Mouse (Mus musculus): Measurements from ENCODE around the gene Ube2g1. TPM values are rescaled to one million over a fixed set of nuclear protein-coding genes. Genes with fewer than 3 reads are reported as not detected.
"Not testable (repeated sequence)": the region's sequence is repeated elsewhere in the genome, so short reads cannot be mapped to it uniquely, and the experiment has no call there.

The Ube2g1 gene
- polyA plus RNA-seq, 1 experiment from 2014 or later = 131 TPM

DNA sequence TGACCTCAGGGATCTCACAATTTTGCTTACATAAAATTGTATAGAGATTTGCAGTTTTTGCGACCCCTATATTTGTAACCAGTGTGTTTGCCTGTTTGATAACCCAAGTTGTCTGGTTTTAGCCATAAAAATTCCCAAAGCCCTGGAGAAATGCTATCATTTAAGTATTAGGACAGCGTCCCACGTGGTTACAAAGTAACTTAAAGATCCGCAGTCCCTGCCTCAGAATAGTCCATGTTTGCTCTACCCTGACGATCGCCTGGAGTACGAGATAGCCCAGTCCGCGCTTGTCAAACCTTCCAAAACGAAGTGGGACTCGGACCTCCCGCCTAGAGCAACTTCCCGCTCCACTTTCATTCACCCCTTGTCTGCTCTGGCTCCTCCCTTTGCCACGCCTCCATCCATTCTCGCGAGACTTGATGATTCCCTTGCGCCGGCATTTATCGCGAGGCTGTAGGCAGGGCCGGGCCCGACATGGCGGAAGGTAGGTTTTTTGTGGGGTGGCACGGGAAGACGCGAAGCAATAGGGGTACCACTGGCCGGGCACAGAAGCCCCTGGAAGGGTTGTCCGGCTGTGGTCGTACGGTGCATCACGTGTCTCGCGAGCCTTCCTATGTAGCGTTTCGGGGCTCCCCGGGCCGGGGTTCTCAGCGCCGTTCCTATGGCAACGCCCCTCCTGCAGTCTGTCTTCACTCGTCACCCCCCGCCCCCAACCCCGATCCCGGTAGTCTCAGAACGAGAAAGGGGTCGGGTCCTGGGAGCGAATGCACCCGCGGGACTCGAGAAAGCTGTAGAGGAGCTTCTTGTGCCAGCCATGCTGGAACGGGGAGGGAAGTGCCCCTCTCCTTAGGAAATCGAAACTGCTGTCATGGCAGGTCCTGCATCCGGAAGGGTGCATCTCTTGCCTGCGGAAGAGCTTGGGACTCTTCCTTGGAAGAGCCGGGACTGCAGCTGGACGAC is 82.7 kb downstream of the Ube2g1 start, which contains the start of gene Ankfy1:
TSS of gene Ankfy1 (plus strand) at position 456 of the 960 bp plus-strand sequence.
- H3K4me1 ChIP-seq (replicated peaks; ENCODE audit: control insufficient read depth, insufficient read depth, low read length) = 0 out of 2 replicates have a peak, but pooled peaks cover 2% of the 10 kb centered on the region
- H3K4me2 ChIP-seq (replicated peaks; ENCODE audit: low read depth, low read length) = peak within 1 kb of the TSS; percentile 60
- ATAC-seq (ENCODE audit: low FRiP score) (peak; percentile 97), DNase-seq (ENCODE audit: low spot score) (peak; percentile 97)
- H3K27ac ChIP-seq (ENCODE audit: low read depth, low read length) = peak within 1 kb of the TSS; percentile 58
- peak within 1 kb of the TSS; percentile 64 for H3K4me3 ChIP-seq (ENCODE audit: low read depth, low read length)
- peak within 1 kb of the TSS; percentile 71 for H3K9ac ChIP-seq (ENCODE audit: low read depth, low read length)
- H3K9me3 ChIP-seq (ENCODE audit: control insufficient read depth, low read length) = no peaks in the 10 kb centered on the region
- no peaks in the 10 kb centered on the region for H3K36me3 ChIP-seq (ENCODE audit: control insufficient read depth, insufficient read depth, low read length)
- H3K27me3 ChIP-seq (ENCODE audit: control insufficient read depth, insufficient read depth, low read length) = no peaks in the 10 kb centered on the region
- under 1% methylated on average over 56 of the region's 56 CpGs for WGBS

DNA sequence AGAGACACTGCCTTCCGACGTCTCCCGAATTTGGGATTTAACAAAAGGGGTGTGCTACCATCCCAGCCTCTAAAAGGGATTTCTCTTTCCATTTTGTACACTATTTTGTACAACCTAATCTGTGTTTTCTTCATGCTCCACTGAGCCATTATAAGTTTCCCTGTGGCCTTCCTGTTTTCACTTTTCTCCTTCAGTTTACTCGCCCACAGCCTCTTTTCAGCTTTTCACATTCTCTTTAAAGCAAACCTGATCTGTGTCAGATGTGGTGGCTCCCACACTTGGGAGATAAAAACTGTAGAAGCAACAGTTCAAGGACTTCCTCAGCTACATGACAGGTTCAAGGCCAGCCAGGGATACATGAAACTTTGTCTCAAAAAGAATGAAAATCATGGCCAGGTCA is 85.3 kb downstream of the Ube2g1 start:
- Histone ChIP-seq H3K4me3 (ENCODE audit: low read depth, low read length) (no peak overlapping the region), H3K36me3 (ENCODE audit: control insufficient read depth, insufficient read depth, low read length) (no peaks in the 10 kb centered on the region), H3K9me3 (ENCODE audit: control insufficient read depth, low read length) (no peaks in the 10 kb centered on the region), H3K27ac (ENCODE audit: low read depth, low read length) (no peak overlapping the region), H3K9ac (ENCODE audit: low read depth, low read length) (no peak overlapping the region), H3K4me2 (replicated peaks; ENCODE audit: low read depth, low read length) (no peak overlapping the region), H3K27me3 (ENCODE audit: control insufficient read depth, insufficient read depth, low read length) (no peaks in the 10 kb centered on the region), H3K4me1 (replicated peaks; ENCODE audit: control insufficient read depth, insufficient read depth, low read length) (0 out of 2 replicates have a peak, but pooled peaks cover 2% of the 10 kb centered on the region)
- DNase-seq (ENCODE audit: low spot score) = no peak
- WGBS = 87% methylated on average over 4 of the region's 4 CpGs
- ATAC-seq (ENCODE audit: low FRiP score) = no peak

DNA sequence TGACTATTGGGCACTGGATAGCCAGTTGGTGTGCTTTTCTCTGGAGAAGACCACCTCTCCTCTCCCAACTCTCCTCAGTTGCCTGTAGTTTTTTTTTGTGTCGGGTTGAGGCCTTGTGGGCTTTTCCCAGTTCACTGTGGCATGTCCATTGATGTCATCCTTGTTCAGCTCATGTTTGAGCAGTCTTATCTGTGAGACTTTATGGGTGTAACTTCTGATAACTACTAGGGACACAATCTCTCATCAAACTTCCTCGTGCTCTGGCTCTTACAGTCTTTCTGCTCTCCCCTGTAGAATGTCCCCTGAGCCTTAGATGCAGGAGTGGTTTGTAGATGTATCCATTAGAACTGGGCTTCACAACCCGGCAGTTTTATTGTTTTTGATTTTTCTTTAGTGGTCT is 87.9 kb downstream of the Ube2g1 start:
- Histone ChIP-seq H3K27ac (ENCODE audit: low read depth, low read length) (no peak overlapping the region), H3K27me3 (ENCODE audit: control insufficient read depth, insufficient read depth, low read length) (no peaks in the 10 kb centered on the region), H3K4me1 (replicated peaks; ENCODE audit: control insufficient read depth, insufficient read depth, low read length) (0 out of 2 replicates have a peak, but pooled peaks cover 2% of the 10 kb centered on the region), H3K36me3 (ENCODE audit: control insufficient read depth, insufficient read depth, low read length) (no peaks in the 10 kb centered on the region), H3K4me2 (replicated peaks; ENCODE audit: low read depth, low read length) (no peak overlapping the region), H3K4me3 (ENCODE audit: low read depth, low read length) (no peak overlapping the region), H3K9me3 (ENCODE audit: control insufficient read depth, low read length) (no peaks in the 10 kb centered on the region), H3K9ac (ENCODE audit: low read depth, low read length) (no peak overlapping the region)
- ATAC-seq (ENCODE audit: low FRiP score) (no peak), DNase-seq (ENCODE audit: low spot score) (no peak)
- 90% methylated on average over 3 of the region's 3 CpGs for WGBS

DNA sequence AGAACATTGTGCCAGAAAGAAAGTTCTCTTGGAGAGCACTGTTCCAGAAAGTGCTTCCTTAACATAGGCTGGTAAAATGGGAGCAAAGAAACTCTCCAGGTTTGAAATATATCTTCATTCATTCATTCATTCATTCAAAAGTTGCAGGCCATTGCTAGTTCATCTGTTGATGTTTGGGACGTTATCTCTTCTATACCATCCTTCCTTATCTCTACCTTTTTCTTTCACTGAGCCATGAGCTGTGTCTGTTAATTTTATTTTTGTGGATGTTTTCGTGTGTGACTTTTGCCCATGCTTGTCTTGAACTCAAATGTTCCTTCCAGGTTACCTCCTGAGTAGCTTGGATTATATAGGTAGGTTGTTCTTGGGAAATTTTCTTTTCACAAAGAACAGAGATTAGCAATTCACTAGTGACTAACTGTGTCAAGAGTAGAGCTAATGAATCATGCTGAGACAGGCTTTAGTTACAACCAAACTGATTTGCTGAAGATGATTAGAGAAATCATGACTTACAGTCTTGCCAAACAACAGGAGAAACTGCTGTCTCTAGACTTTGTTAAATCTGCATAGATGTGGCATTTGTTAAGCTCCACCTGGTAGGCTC is 89.4 kb downstream of the Ube2g1 start:
- no peaks in the 10 kb centered on the region for H3K27me3 ChIP-seq (ENCODE audit: control insufficient read depth, insufficient read depth, low read length)
- DNase-seq (ENCODE audit: low spot score) (no peak), ATAC-seq (ENCODE audit: low FRiP score) (no peak)
- no peak overlapping the region for H3K9ac ChIP-seq (ENCODE audit: low read depth, low read length)
- no peaks in the 10 kb centered on the region for H3K36me3 ChIP-seq (ENCODE audit: control insufficient read depth, insufficient read depth, low read length)
- H3K4me3 ChIP-seq (ENCODE audit: low read depth, low read length) = no peak overlapping the region
- no peaks in the 10 kb centered on the region for H3K4me1 ChIP-seq (replicated peaks; ENCODE audit: control insufficient read depth, insufficient read depth, low read length)
- no peaks in the 10 kb centered on the region for H3K9me3 ChIP-seq (ENCODE audit: control insufficient read depth, low read length)
- 98% methylated on average over 2 of the region's 2 CpGs for WGBS
- H3K27ac ChIP-seq (ENCODE audit: low read depth, low read length) = no peak overlapping the region
- no peak overlapping the region for H3K4me2 ChIP-seq (replicated peaks; ENCODE audit: low read depth, low read length)

DNA sequence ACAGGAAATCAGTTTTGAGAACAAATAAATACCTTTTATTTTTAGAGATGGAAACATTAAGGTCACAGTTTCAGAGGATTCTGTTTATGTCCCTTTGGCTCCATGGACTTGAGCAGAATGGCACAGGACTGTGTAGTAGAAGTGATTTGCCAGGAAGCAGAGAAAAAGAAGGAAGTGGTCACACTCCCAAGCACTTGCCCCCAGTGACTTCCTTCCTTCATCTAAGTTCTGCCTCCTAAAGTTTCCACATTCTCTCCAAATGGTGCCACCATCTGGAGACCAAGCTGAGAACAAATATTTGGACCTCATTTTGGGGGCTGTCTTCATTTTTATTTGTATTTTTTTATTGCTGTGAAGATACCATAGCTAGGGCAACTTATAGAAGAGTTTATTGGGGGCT is 90.2 kb downstream of the Ube2g1 start:
- no peak for DNase-seq (ENCODE audit: low spot score)

DNA sequence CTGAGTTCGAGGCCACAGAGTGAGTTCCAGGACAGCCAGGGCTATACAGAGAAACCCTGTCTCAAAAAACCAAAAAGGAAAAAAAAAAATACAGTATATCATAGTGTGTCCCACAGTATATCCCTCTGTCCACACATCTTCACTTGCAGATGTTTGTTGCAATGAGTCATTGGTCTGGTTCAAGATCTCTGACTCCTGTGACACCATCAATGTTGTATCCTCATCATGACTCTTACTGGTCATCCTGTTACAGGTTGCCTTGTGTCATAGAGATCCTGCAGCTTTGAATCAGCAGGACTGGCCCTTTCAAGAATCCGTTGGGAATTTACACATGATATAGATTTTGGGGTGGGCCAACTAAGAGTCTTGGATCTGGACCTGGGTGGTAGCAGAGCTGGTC is 98.0 kb downstream of the Ube2g1 start:
- not testable (repeated sequence) for H3K27me3 ChIP-seq (ENCODE audit: control insufficient read depth, insufficient read depth, low read length); H3K27ac ChIP-seq (ENCODE audit: low read depth, low read length); ATAC-seq (ENCODE audit: low FRiP score); H3K4me2 ChIP-seq (replicated peaks; ENCODE audit: low read depth, low read length); H3K36me3 ChIP-seq (ENCODE audit: control insufficient read depth, insufficient read depth, low read length); DNase-seq (ENCODE audit: low spot score); H3K4me1 ChIP-seq (replicated peaks; ENCODE audit: control insufficient read depth, insufficient read depth, low read length); H3K9ac ChIP-seq (ENCODE audit: low read depth, low read length); H3K9me3 ChIP-seq (ENCODE audit: control insufficient read depth, low read length); H3K4me3 ChIP-seq (ENCODE audit: low read depth, low read length)
- 89% methylated on average over 2 of the region's 2 CpGs for WGBS

More for the DNA sequence above, 90.2 kb downstream of the Ube2g1 start:
- Histone ChIP-seq H3K27ac (ENCODE audit: low read depth, low read length) (no peak overlapping the region), H3K4me3 (ENCODE audit: low read depth, low read length) (no peak overlapping the region), H3K4me1 (replicated peaks; ENCODE audit: control insufficient read depth, insufficient read depth, low read length) (no peaks in the 10 kb centered on the region), H3K9me3 (ENCODE audit: control insufficient read depth, low read length) (no peaks in the 10 kb centered on the region), H3K27me3 (ENCODE audit: control insufficient read depth, insufficient read depth, low read length) (no peaks in the 10 kb centered on the region), H3K4me2 (replicated peaks; ENCODE audit: low read depth, low read length) (no peak overlapping the region), H3K9ac (ENCODE audit: low read depth, low read length) (no peak overlapping the region), H3K36me3 (ENCODE audit: control insufficient read depth, insufficient read depth, low read length) (no peaks in the 10 kb centered on the region)
- ATAC-seq (ENCODE audit: low FRiP score) = no peak

DNA sequence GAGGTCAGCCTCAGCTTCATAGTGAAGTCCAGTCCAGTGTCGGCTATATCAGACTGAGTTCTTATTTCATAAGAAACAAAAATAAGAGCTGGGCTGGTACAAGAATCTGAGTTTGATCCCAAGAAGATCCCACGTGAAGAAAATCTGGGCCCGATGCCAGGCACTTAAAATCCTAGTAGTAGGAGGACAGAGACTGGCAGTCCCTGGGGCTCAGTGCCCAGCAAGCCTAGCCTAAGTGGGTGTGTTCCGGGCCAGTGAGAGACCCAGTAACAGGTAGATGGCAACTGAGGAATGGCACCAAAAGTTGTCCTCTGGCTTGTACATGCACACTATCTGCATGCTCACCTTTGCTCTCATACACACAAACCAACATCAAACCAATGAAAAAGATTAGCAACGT is 105.6 kb downstream of the Ube2g1 start:
- H3K9ac ChIP-seq (ENCODE audit: low read depth, low read length) = no peak overlapping the region
- no peaks in the 10 kb centered on the region for H3K9me3 ChIP-seq (ENCODE audit: control insufficient read depth, low read length)
- H3K4me2 ChIP-seq (replicated peaks; ENCODE audit: low read depth, low read length) = no peak overlapping the region
- ATAC-seq (ENCODE audit: low FRiP score) = no peak
- H3K27me3 ChIP-seq (ENCODE audit: control insufficient read depth, insufficient read depth, low read length) = no peaks in the 10 kb centered on the region
- H3K27ac ChIP-seq (ENCODE audit: low read depth, low read length) = no peak overlapping the region
- H3K4me1 ChIP-seq (replicated peaks; ENCODE audit: control insufficient read depth, insufficient read depth, low read length) = no peaks in the 10 kb centered on the region
- no peak for DNase-seq (ENCODE audit: low spot score)
- no peaks in the 10 kb centered on the region for H3K36me3 ChIP-seq (ENCODE audit: control insufficient read depth, insufficient read depth, low read length)
- H3K4me3 ChIP-seq (ENCODE audit: low read depth, low read length) = no peak overlapping the region
- WGBS = 95% methylated on average over 5 of the region's 5 CpGs

DNA sequence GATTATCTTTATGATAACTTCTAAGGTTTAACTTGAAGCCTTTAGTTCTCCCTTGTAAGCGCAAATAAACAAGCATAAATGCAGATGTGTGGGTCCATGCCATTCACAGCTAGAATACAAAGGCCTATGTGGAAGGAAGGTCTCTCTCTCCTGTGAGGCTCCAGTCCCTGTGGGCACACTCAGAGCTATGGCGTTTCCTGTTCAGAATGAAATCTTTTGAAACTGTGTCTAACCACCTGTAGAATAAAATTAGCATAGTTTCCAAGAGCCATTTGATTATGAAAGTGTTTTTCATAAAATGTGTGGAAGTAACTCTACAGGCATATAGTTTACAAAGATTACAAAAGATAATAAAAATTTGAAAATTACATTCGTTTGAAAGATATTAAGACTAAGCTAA is 111.1 kb downstream of the Ube2g1 start:
- Histone ChIP-seq H3K27me3 (ENCODE audit: control insufficient read depth, insufficient read depth, low read length) (no peaks in the 10 kb centered on the region), H3K9me3 (ENCODE audit: control insufficient read depth, low read length) (no peaks in the 10 kb centered on the region), H3K36me3 (ENCODE audit: control insufficient read depth, insufficient read depth, low read length) (no peaks in the 10 kb centered on the region), H3K4me2 (replicated peaks; ENCODE audit: low read depth, low read length) (no peak overlapping the region), H3K4me1 (replicated peaks; ENCODE audit: control insufficient read depth, insufficient read depth, low read length) (no peaks in the 10 kb centered on the region), H3K27ac (ENCODE audit: low read depth, low read length) (no peak overlapping the region), H3K9ac (ENCODE audit: low read depth, low read length) (no peak overlapping the region), H3K4me3 (ENCODE audit: low read depth, low read length) (no peak overlapping the region)
- ATAC-seq (ENCODE audit: low FRiP score) (no peak), DNase-seq (ENCODE audit: low spot score) (no peak)
- 90% methylated on average over 3 of the region's 3 CpGs for WGBS
